Mouse (Mus musculus) bone marrow macrophage, adult 2 months (primary cell): ENCODE data around the gene Adamts9.

Experiments used
- CTCF ChIP-seq: IDR thresholded peaks from 2 replicates; pipeline ENCODE4 v1.5.1; 2012; ENCODE audit warnings: low read depth, mild to moderate bottlenecking, low read length, moderate library complexity
- POLR2A ChIP-seq: IDR thresholded peaks from 2 replicates; pipeline ENCODE4 v1.6.1; 2012; ENCODE audit warnings: mild to moderate bottlenecking, low read depth, low read length, borderline replicate concordance

DNA sequence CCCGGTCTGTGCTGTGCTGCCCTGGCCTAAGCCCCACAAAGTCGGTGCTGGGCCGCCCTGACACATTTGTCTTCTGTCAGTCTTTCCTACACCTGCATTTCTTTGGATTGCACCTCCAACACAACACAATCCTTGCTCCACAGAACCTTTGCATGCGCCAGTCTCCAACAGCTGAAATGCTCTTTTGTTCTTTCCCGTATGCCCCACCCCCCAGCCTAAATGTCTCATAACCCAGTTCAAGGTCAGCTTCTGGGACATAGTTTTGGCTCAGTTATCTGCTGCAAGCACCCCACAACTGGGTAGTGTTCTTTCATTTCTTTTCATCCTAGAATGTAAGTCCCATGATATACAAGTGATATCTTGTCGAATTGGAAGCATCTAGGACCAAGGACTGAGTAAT, 161.8 kb downstream of the Adamts9 start:
- TF ChIP-seq POLR2A (no peak), CTCF (no peak)
